Mouse (Mus musculus) 416B (cell line): Measurements from ENCODE around the gene Olfr617.
A peak's percentile ranks its signal among the peaks of the same experiment; 100 is the strongest.
"Not testable (repeated sequence)": the region's sequence is repeated elsewhere in the genome, so short reads cannot be mapped to it uniquely, and the experiment has no call there.

ENCODE experiments used
- DNase-seq: peaks from one replicate; pipeline ENCODE4 v3.0.0; 2011; ENCODE audit warnings: low read depth

The Olfr617 gene

GRCm38 (mm10) chr7:103572761-103573160, at the start of gene Olfr617:
TSS of gene Olfr617 (plus strand) at chr7:103573061.
- DNase-seq, result no peak

- DNase-seq, result not testable (repeated sequence)
These were observed 30.2 kb upstream of the Olfr617 start, which contains the start of gene Olfr612 for GRCm38 (mm10) chr7:103542617-103543016. TSS of gene Olfr612 (minus strand) at chr7:103542717.

- no peak for DNase-seq
These were observed 25.1 kb upstream of the Olfr617 start, which contains the start of gene Olfr613 for GRCm38 (mm10) chr7:103547774-103548173. TSS of gene Olfr613 (plus strand) at chr7:103548074.

GRCm38 (mm10) chr7:103555779-103556178, 17.1 kb upstream of the Olfr617 start, which contains the start of gene Olfr615:
TSS of gene Olfr615 (plus strand) at chr7:103556079.
- DNase-seq, result no peak

- DNase-seq, result no peak
These were observed 3.8 kb upstream of the Olfr617 start, which contains the start of gene Olfr616 for GRCm38 (mm10) chr7:103569043-103569442. TSS of gene Olfr616 (minus strand) at chr7:103569143.

GRCm38 (mm10) chr7:103589803-103590202, 16.9 kb downstream of the Olfr617 start, which contains the start of gene Olfr618:
TSS of gene Olfr618 (plus strand) at chr7:103590103.
- no peak for DNase-seq

- DNase-seq, result no peak
These were observed 27.4 kb downstream of the Olfr617 start, which contains the start of gene Olfr619 for GRCm38 (mm10) chr7:103600275-103600674. TSS of gene Olfr619 (plus strand) at chr7:103600575.

GRCm38 (mm10) chr7:103607425-103607824, 34.6 kb downstream of the Olfr617 start:
- peak; percentile 85 for DNase-seq

- DNase-seq, result no peak
These were observed 39.6 kb downstream of the Olfr617 start, which contains the start of gene Olfr620 for GRCm38 (mm10) chr7:103612434-103612833. TSS of gene Olfr620 (minus strand) at chr7:103612534.
